Mouse (Mus musculus): ENCODE measurements around the gene Gpm6b. TPM values are rescaled to one million over a fixed set of nuclear protein-coding genes. Genes with fewer than 3 reads are reported as not detected.

Gpm6b gene
- polyA plus RNA-seq, 1 experiment from 2014 or later: 5.2 TPM

- TF ChIP-seq CTCF (IDR thresholded peaks at IDR 0.05): no peak
- ATAC-seq: no peak
- in situ Hi-C loops (cut with MboI; ENCODE audit: low pct_unique_long_range_greater_than_20kb): no loop called here
- POLR2A ChIA-PET: no interaction called here
- no peak for DNase-seq (ENCODE audit: low read depth, low spot score)
- peaks cover 8% of the 10 kb centered on the region for H3K27me3 ChIP-seq
- CTCF ChIA-PET: no interaction called here
Observed at GRCm38 (mm10) chrX:166386656-166387055, 147.9 kb downstream of the Gpm6b start.

DNA sequence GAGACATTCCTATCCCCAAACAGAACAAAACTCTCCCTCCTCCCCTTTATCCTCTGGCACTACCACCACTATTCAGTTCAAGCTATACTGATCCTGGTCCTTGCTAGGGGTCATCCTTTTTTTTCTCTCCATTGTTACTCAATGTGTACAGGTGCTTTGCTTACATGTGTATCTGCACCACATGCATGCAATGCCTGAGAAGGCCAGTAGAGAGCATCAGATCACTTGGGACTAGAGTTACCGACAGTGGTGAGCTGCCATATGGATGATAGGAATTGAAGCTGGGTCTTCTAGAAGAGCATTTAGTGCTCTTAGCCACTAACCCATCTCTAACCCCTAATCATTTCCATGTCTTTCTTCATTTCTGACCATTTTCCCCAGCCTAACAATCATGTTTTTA lies 155.0 kb downstream of the Gpm6b start:
- CTCF ChIA-PET: interaction anchor here (0.6 to 1.5 kb wide), 2 partner anchors 11 to 22 kb away, joined by 3 to 4 read pairs; no protein-coding TSS in a partner anchor
- peaks cover 4% of the 10 kb centered on the region for H3K27me3 ChIP-seq
- no peak for ATAC-seq
- POLR2A ChIA-PET: no interaction called here
- in situ Hi-C loops (cut with MboI; ENCODE audit: low pct_unique_long_range_greater_than_20kb): no loop called here
- peak; percentile 22 for TF ChIP-seq CTCF (IDR thresholded peaks at IDR 0.05)
- DNase-seq (ENCODE audit: low read depth, low spot score): no peak

- ChIA-PET CTCF (interaction anchor here (1.3 kb wide), 1 partner anchor 8 kb away, joined by 3 read pairs; no protein-coding TSS in a partner anchor), POLR2A (no interaction called here)
- H3K27me3 ChIP-seq: peaks cover 11% of the 10 kb centered on the region
- DNase-seq (ENCODE audit: low read depth, low spot score) (no peak), ATAC-seq (peak; percentile 35)
- in situ Hi-C loops (cut with MboI; ENCODE audit: low pct_unique_long_range_greater_than_20kb): no loop called here
- TF ChIP-seq CTCF (IDR thresholded peaks at IDR 0.05): no peak
Observed at GRCm38 (mm10) chrX:166407865-166408264, 169.2 kb downstream of the Gpm6b start.

GRCm38 (mm10) chrX:166416196-166416595 lies 177.5 kb downstream of the Gpm6b start:
- H3K27me3 ChIP-seq: peaks cover 6% of the 10 kb centered on the region
- in situ Hi-C loops (cut with MboI; ENCODE audit: low pct_unique_long_range_greater_than_20kb): loop anchor here (10.0 kb wide), 1 partner anchor 241 kb away; the partner anchor contains the start of gene Gemin8
- POLR2A ChIA-PET: no interaction called here
- peak; percentile 30 for TF ChIP-seq CTCF (IDR thresholded peaks at IDR 0.05)
- DNase-seq (ENCODE audit: low read depth, low spot score) (no peak), ATAC-seq (no peak)
- CTCF ChIA-PET: interaction anchor here (0.7 to 3.3 kb wide), 8 partner anchors 8 to 242 kb away, joined by 3 to 25 read pairs (median 3); no protein-coding TSS in a partner anchor

GRCm38 (mm10) chrX:166434812-166435211 lies 196.1 kb downstream of the Gpm6b start:
- DNase-seq (ENCODE audit: low read depth, low spot score): no peak
- H3K27me3 ChIP-seq: peaks cover 14% of the 10 kb centered on the region
- TF ChIP-seq CTCF (IDR thresholded peaks at IDR 0.05): no peak
- in situ Hi-C loops (cut with MboI; ENCODE audit: low pct_unique_long_range_greater_than_20kb): loop anchor here (5.0 to 25.0 kb wide), 2 partner anchors 217 to 1898 kb away; no protein-coding TSS in a partner anchor
- POLR2A ChIA-PET: no interaction called here
- CTCF ChIA-PET: no interaction called here
- ATAC-seq: no peak

Other genes with a start within 250 kb of the Gpm6b start
- 13.0 TPM for gene Gemin8, start 68.5 kb upstream of the Gpm6b start, polyA plus RNA-seq (2021)
- 14.4 TPM for gene Trappc2, start 201.7 kb downstream of the Gpm6b start, polyA plus RNA-seq (2021)
- 17.9 TPM for gene Ofd1, start 201.8 kb downstream of the Gpm6b start, polyA plus RNA-seq (2021)
- gene Rab9, start 241.0 kb downstream of the Gpm6b start, polyA plus RNA-seq (2021): 36.6 TPM